Mouse (Mus musculus) embryonic stem cell, embryonic (primary cell): Measurements from ENCODE around the gene Serac1.

Experiments
- CTCF ChIA-PET, 4 experiments: fragments of 300-600 bp in 2 of 4; fragments of 350-600 bp in 2 of 4; sonication (Branson Sonifier 250); formaldehyde crosslinking; loops; one replicate each; lab custom pipeline; 2022; ENCODE audit warnings: inconsistent platforms in 2 of 4; lab: Charles Lee
- POLR2A ChIA-PET, 4 experiments: fragments of 300-600 bp in 2 of 4; fragments of 350-600 bp in 2 of 4; sonication (Branson Sonifier 250); formaldehyde crosslinking; loops; one replicate each; lab custom pipeline; 2022; ENCODE audit warnings: antibody characterized with exemption in 4 of 4, inconsistent platforms in 1 of 4; lab: Charles Lee

Gene Serac1

DNA sequence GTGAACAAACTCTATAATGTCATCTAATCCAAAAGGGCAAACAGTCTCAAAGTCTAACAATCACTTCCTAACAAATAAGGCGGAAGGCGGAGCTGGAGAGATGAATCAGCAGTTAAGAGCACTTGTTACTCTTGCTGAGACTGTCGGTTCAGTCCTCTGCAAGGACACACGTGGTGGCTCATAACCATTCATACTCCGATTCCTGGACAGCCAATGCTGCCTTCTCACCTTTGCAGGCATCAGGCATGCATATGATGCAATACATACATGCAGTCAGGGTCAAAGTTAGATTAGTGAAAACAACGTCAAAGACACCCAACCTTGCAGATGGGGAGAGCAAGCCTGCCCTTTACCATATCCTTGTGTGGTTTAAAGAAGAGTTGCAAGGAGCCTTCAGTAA, 12.1 kb upstream of the Serac1 start:
- CTCF ChIA-PET = interaction anchor here in 1 of 4 experiments (0.7 kb wide), 1 partner anchor 12 kb away, joined by 3 read pairs; the partner anchor contains the start of genes Gtf2h5 and Serac1
- POLR2A ChIA-PET = interaction anchor here in 3 of 4 experiments (1.1 to 11.1 kb wide), 4 partner anchors 10 to 12 kb away, joined by 5 to 93 read pairs (median 14); partner anchors contain the start of genes Gtf2h5 (in 2 of the 3) and Serac1 (in 2 of the 3)

DNA sequence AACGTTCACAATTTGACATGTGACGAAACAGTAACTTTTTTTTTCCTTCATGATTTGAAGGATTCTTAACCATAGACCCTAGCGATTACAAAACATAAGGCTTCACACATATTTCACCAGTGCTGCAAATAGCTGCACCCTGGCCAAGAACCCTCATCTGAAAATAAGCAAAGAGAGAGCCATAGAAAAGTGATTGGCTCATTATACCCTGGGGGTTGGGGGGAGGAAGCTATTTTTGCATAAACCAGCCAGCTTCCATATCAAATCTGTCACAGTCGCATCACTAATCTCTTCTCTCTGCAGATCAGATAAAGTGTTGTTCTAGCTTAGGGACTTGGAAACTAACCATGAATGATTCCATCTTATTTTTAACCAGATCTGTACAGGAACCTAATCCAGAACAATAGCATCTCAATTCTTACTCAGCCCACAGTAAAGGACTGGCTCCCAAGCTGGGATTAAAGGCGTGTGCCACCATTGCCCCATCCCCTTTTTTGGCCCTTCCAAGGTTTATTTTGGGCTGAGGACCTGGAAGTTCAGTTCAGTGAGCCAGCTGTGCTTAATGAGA, 3.9 kb upstream of the Serac1 start:
- CTCF ChIA-PET = interaction anchor here in 2 of 4 experiments (1.2 to 1.3 kb wide), 2 partner anchors 28 kb away, joined by 5 to 6 read pairs; no protein-coding TSS in a partner anchor
- POLR2A ChIA-PET = interaction anchor here in 3 of 4 experiments (0.6 to 6.1 kb wide), 7 partner anchors 9 to 700 kb away, joined by 3 to 93 read pairs (median 6); partner anchors contain the start of gene Tulp4 (in 1 of the 3)

DNA sequence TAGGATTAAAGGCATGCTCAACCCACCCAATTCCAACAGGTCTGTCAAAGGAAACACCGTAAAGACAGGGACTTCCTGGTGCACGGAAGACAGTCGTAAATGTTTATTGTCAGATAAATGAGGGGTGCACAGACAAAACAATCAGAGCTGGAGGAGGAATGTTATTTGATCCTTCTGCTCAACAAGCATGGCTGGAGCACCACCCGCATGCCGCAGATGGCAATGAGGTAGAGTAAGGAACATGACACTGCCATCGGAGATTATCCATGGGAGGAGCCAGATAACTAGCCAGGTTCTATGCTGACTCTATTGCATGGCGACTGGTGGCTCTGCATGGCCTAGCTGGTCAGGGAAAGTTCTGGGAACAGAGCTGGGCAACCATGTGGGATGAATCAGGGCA, 6.1 kb downstream of the Serac1 start:
- ChIA-PET POLR2A (interaction anchor here in 2 of 4 experiments (0.8 to 2.0 kb wide), 5 partner anchors 8 to 24 kb away, joined by 3 to 5 read pairs (median 3); no protein-coding TSS in a partner anchor), CTCF (interaction anchor here in 1 of 4 experiments (4.8 kb wide), 1 partner anchor 17 kb away, joined by 18 read pairs; no protein-coding TSS in a partner anchor)

DNA sequence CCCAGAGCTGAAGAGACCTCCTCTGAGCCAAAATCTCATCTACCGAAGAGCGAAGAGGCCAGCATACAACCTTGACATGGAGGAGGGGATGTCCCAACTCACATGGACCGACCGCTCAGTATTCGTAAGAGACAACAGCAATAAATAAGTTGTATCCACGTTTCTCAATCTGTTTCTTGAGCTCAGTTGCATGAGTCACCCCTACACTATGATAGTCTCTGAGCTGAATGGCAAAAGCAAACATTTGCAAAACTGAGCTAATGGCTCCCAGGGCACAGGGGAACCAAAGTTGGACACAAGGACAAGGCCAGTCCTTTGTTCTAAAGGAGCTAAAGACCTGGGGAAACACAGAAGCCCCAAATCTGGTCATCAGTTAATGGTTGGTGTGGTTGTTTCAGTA, 9.7 kb downstream of the Serac1 start:
- ChIA-PET CTCF (interaction anchor here in 3 of 4 experiments (0.8 to 1.1 kb wide), 3 partner anchors 14 to 15 kb away, joined by 3 read pairs; no protein-coding TSS in a partner anchor), POLR2A (interaction anchor here in 3 of 4 experiments (0.9 to 3.2 kb wide), 10 partner anchors 9 to 27 kb away, joined by 3 to 21 read pairs (median 5); partner anchors contain the start of genes Gtf2h5 (in 3 of the 3) and Serac1 (in 3 of the 3))

DNA sequence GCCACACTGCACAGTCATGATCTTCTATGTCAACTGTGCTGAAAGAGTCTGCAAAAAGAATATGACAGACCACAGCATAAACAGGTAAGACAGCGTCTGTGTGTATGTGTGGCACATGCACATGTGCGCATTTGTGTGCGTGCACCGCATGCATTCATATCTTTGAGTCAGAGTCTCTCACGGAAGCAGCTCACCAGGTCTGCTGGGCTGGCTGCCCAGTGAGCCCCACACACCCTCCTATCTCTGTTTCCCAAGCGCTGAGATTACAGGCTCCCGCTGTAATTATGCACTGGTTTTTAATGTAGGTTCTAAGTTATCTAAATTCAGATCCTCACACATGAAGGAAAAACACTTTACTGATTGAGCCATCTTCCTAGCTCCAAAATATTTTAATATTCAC, 11.9 kb downstream of the Serac1 start:
- CTCF ChIA-PET = interaction anchor here in 1 of 4 experiments (1.0 kb wide), 1 partner anchor 12 kb away, joined by 3 read pairs; the partner anchor contains the start of genes Gtf2h5 and Serac1
- POLR2A ChIA-PET = no interaction called here

DNA sequence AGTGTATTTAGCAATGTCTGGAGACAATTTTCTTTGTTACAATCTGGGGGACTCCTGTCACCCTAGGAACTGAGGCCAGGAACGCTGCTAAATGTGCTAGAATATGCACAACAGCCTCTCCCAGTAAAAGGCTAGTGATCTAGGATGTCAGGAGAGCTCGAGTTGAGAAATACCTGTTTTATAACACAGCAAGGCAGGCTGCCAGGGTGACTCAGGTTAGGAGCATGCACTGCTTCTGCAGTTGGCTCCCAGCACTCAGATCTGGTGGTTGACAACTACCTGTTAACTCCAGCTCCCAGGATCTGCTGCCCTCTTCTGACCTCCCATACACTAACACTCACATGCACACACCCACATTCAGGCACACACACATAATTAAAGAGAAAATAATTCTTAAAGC, 13.5 kb downstream of the Serac1 start:
- POLR2A ChIA-PET = interaction anchor here in 1 of 4 experiments (0.9 to 3.6 kb wide), 3 partner anchors 9 to 81 kb away, joined by 3 to 19 read pairs (median 3); partner anchors contain the start of genes Gtf2h5 and Serac1
- CTCF ChIA-PET = interaction anchor here in 1 of 4 experiments (0.7 to 4.1 kb wide), 2 partner anchors 11 to 12 kb away, joined by 4 to 17 read pairs; no protein-coding TSS in a partner anchor

DNA sequence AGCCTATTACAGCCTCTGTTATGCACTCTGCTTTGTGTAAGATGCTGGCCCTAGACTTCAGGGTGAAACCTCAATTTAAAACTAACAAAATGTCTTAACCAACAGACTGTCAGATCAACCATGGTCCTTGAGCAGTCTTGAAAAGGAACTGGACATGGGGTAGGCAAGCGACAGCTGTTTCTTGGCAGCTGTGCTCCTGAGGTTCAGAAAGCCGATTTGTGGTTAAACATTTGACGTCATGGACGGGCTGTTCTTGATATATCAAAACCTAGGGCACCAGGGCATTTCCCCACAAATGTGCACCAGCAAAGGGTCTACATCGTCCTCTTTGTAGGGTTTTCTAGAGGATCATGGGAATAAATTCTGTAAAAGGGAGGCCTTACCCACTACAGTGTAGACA, 16.0 kb downstream of the Serac1 start:
- ChIA-PET CTCF (interaction anchor here in 2 of 4 experiments (0.6 to 4.1 kb wide), 3 partner anchors 8 to 126 kb away, joined by 3 to 17 read pairs (median 4); no protein-coding TSS in a partner anchor), POLR2A (interaction anchor here in 2 of 4 experiments (1.0 to 3.6 kb wide), 3 partner anchors 10 to 36 kb away, joined by 3 to 19 read pairs (median 3); partner anchors contain the start of genes Gtf2h5 (in 1 of the 2) and Serac1 (in 1 of the 2))

GRCm38 (mm10) chr17:6062793-6063192, 16.7 kb downstream of the Serac1 start:
- CTCF ChIA-PET = interaction anchor here in 2 of 4 experiments (1.1 to 4.1 kb wide), 2 partner anchors 7 to 33 kb away, joined by 3 to 17 read pairs; no protein-coding TSS in a partner anchor
- POLR2A ChIA-PET = interaction anchor here in 1 of 4 experiments (3.6 kb wide), 1 partner anchor 17 kb away, joined by 19 read pairs; the partner anchor contains the start of genes Gtf2h5 and Serac1

DNA sequence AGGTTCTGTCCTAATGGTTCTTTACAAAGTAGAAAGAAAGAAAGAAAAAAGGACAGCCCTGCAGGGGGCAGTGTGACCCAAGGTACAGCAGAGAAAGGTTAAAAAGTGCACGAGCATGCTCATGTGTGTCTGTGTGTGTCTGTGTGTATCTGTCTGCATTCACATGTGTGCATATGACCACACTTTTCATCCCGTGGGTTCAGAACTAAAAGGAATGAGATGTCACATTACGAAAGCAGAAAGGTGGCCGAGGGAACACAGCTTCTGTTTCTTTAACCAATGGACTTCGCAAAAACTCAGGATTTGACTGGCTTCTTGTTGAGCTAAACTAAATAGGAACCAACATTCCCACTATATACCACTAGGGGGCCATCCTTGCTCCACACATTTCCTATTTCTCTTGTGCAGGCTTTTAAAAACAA, 24.6 kb downstream of the Serac1 start:
- POLR2A ChIA-PET = interaction anchor here (0.6 to 3.5 kb wide), 13 partner anchors 10 to 70 kb away, joined by 3 to 27 read pairs (median 4); partner anchors contain the start of genes Gtf2h5 (in 2 of the 4) and Serac1 (in 2 of the 4)
- CTCF ChIA-PET = interaction anchor here (0.5 to 3.2 kb wide), 48 partner anchors 10 to 626 kb away, joined by 3 to 20 read pairs (median 4); partner anchors contain the start of genes Gtf2h5 (in 2 of the 4), Serac1 (in 2 of the 4) and Synj2 (in 1 of the 4)

DNA sequence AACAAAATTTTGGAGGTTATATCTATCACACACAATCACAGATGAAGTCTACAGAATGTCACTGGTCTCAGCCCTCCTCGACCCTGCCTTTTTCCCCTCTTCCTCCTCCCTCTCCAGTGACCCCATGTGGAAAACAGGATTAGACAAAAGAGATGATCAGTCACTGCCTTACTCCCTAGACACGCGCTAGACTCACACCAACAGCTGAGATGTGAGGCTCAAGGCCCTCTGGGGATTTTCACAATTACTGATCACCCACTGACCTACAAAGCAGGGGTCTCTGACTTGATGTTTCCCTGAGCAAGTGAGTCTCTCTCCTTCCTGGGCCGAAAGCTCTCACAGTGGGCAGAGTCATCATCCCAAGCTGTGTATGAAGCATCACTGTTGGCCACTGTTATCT, 26.7 kb downstream of the Serac1 start:
- ChIA-PET CTCF (no interaction called here), POLR2A (interaction anchor here in 1 of 4 experiments (0.9 kb wide), 1 partner anchor 17 kb away, joined by 3 read pairs; no protein-coding TSS in a partner anchor)

DNA sequence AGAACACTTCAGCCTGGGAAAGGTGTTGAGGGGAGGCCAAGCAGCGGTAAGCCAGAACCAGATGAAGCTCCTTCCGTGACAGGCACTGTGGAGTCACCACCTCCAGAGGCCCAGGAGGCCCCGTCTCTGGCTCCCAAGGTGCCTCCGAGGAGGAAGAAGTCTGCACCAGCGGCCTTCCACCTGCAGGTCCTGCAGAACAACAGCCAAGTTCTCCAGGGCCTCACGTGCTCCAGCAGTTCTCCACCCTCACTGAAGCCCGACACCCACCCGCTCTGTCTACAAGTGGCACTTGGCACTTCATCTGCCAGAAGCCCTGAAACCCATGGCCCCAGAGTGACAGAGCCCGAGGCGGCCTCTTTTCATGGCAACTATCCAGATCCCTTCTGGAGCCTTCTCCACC, 42.0 kb downstream of the Serac1 start:
- POLR2A ChIA-PET = interaction anchor here in 1 of 4 experiments (1.0 to 1.8 kb wide), 2 partner anchors 10 to 42 kb away, joined by 4 read pairs; partner anchors contain the start of genes Gtf2h5 and Serac1
- CTCF ChIA-PET = interaction anchor here in 2 of 4 experiments (1.2 to 1.5 kb wide), 1 partner anchor 18 kb away, joined by 4 to 5 read pairs; no protein-coding TSS in a partner anchor

GRCm38 (mm10) chr17:6036872-6037271, 42.7 kb downstream of the Serac1 start:
- ChIA-PET CTCF (interaction anchor here in 3 of 4 experiments (0.6 to 1.3 kb wide), 4 partner anchors 13 to 145 kb away, joined by 4 read pairs; no protein-coding TSS in a partner anchor), POLR2A (interaction anchor here in 1 of 4 experiments (1.4 to 1.8 kb wide), 2 partner anchors 11 to 12 kb away, joined by 4 to 5 read pairs; no protein-coding TSS in a partner anchor)

DNA sequence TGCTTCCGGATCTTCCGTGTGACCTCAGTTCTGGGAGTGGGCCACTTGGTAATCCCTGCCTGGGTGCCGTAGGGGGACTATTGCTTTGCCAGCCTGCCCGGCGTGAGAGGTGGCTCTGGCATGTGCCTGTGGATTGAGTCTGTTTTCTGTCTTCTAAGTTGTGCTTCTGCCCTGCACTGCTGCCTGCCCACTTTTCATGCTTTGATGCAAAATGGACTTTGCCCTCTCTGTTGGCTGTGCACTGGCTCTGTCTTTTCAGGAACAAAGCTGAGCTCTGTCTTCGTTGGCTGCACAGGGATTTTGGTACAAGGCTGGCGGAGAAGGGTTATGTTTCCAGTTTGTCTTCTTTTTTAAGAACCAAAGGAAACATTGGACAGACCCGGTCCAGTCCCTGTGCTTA, 43.1 kb downstream of the Serac1 start:
- CTCF ChIA-PET = interaction anchor here (0.6 to 1.6 kb wide), 7 partner anchors 13 to 730 kb away, joined by 3 to 8 read pairs (median 4); no protein-coding TSS in a partner anchor

DNA sequence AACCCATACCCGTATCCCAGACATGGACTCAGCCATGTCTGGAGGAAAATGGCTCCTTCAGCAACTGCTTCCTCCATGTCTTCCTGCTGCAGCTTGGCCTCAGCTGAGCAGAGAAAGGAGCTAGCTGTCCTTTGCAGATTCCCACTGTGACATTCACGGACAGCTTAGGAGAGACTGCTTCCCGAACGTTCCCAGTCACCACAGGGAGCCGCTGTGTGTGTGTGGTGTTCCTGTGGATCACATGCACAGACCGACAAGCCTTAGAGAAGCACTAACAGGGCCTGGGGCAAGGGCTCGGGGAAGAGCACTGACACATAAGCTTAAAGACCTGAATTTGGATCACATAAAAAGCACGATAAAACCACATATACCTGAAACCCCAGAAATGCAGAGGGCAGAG, 43.9 kb downstream of the Serac1 start:
- ChIA-PET POLR2A (interaction anchor here in 2 of 4 experiments (0.7 to 1.5 kb wide), 9 partner anchors 9 to 595 kb away, joined by 3 to 5 read pairs (median 3); partner anchors contain the start of gene Tmem242 (in 1 of the 2)), CTCF (interaction anchor here in 3 of 4 experiments (0.5 to 1.6 kb wide), 7 partner anchors 12 to 575 kb away, joined by 3 to 8 read pairs (median 4); no protein-coding TSS in a partner anchor)

More for the DNA sequence above, 43.1 kb downstream of the Serac1 start:
- POLR2A ChIA-PET = interaction anchor here in 2 of 4 experiments (0.9 to 1.5 kb wide), 4 partner anchors 9 to 596 kb away, joined by 3 to 5 read pairs (median 3); partner anchors contain the start of gene Tmem242 (in 1 of the 2)

DNA sequence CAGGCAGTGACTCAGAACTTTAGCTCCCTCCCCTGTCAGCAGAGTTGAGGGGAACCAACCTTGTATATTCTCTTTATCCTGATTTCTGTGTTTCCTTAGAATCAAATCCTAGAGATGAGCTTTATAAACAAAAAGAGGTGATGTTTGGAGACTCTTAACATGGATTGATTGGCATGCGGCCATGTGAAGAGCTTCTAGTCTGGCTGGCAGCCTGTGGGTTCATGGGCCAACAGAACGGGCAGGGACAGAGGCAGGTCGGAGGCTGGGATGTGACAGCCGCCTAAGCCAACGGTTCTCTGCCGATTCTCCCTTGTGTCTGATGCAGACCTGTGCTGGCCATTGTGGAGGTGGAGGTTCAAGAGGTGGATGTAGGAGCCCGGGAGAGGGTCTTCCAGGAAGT, 53.7 kb downstream of the Serac1 start:
- POLR2A ChIA-PET = interaction anchor here in 1 of 4 experiments (1.2 kb wide), 1 partner anchor 53 kb away, joined by 3 read pairs; no protein-coding TSS in a partner anchor
- CTCF ChIA-PET = interaction anchor here in 2 of 4 experiments (0.7 to 1.4 kb wide), 3 partner anchors 29 to 71 kb away, joined by 4 to 5 read pairs (median 4); no protein-coding TSS in a partner anchor

DNA sequence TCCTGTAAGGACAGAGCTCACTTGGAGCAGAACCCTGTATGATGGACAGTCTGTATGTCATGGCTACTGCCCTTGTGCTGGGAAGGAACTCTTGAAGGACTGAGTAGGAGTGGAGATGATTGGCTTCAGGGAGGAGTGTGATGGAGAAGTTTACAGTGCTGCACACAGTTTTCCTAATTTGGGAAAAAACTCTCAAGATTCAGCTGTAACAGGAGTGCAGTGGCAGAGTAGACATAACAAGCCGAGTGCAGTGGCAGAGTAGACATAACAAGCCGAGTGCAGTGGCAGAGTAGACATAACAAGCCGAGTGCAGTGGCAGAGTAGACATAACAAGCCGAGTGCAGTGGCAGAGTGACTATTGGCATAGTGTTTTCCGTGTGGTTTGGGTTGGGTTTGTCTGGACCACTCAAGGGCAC, 58.2 kb downstream of the Serac1 start:
- CTCF ChIA-PET = interaction anchor here in 2 of 4 experiments (0.6 to 0.7 kb wide), 4 partner anchors 16 to 1090 kb away, joined by 3 to 8 read pairs (median 3); no protein-coding TSS in a partner anchor
- POLR2A ChIA-PET = interaction anchor here in 2 of 4 experiments (1.0 to 1.3 kb wide), 2 partner anchors 14 to 58 kb away, joined by 3 to 4 read pairs; partner anchors contain the start of genes Gtf2h5 (in 1 of the 2) and Serac1 (in 1 of the 2)

DNA sequence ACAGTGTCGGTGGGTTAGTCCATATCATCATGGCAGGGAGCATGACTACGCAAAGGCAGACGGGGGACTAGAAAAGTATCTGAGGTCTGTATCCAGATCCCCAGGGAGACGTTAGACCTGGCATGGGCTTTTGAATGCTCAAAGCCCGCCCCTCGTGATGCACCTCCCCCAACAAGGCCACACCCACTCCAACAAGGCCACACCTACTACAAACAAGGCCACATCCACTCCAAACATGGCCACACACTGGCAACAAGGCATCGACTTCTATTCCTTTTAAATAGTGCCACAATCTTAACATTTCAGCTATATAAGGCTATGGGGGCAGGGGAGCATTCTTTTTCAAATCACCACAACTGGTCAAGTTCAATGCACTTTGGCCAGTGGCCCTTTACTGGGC, 58.9 kb downstream of the Serac1 start:
- ChIA-PET CTCF (interaction anchor here in 2 of 4 experiments (0.6 kb wide), 2 partner anchors 15 to 1089 kb away, joined by 3 read pairs; no protein-coding TSS in a partner anchor), POLR2A (interaction anchor here in 2 of 4 experiments (0.6 to 1.3 kb wide), 3 partner anchors 14 to 59 kb away, joined by 3 to 4 read pairs (median 3); partner anchors contain the start of genes Gtf2h5 (in 1 of the 2) and Serac1 (in 1 of the 2))
